Mouse (Mus musculus) myocyte (in vitro differentiated cells): ENCODE data around the gene Uts2r.

Experiments
- CEBPB ChIP-seq: IDR thresholded peaks from 2 replicates; pipeline ENCODE4 v1.6.1; 2011; ENCODE audit warnings: mild to moderate bottlenecking, moderate library complexity; ENCODE audit not compliant: poor library complexity, insufficient read depth, severe bottlenecking
- MYOG ChIP-seq, 3 experiments: IDR thresholded peaks; one replicate each; pipeline ENCODE4 v1.6.1; 2011; ENCODE audit warnings: control low read depth in 2 of 3, low read depth in 2 of 3, mild to moderate bottlenecking in 2 of 3; ENCODE audit not compliant: insufficient read length in 2 of 3, control insufficient read depth in 1 of 3, insufficient read depth in 1 of 3
- POLR2A ChIP-seq: IDR thresholded peaks from one replicate; pipeline ENCODE4 v1.6.1; 2011; ENCODE audit warnings: low read depth, mild to moderate bottlenecking, control low read depth, moderate library complexity; ENCODE audit not compliant: insufficient read length
- POLR2AphosphoS2 ChIP-seq: IDR thresholded peaks from one replicate; pipeline ENCODE4 v1.6.1; 2011; ENCODE audit warnings: low read depth, control low read depth; ENCODE audit not compliant: insufficient read length
- SRF ChIP-seq: IDR thresholded peaks from one replicate; pipeline ENCODE4 v1.6.1; 2011; ENCODE audit warnings: low read depth; ENCODE audit not compliant: control insufficient read depth, insufficient read length
- USF1 ChIP-seq: IDR thresholded peaks from one replicate; pipeline ENCODE4 v1.6.1; 2011; ENCODE audit warnings: low read depth, mild to moderate bottlenecking, control low read depth, moderate library complexity

GRCm38 (mm10) chr11:121189681-121190080 lies 29.6 kb downstream of the Uts2r start:
- TF ChIP-seq POLR2A (no peak), POLR2AphosphoS2 (no peak), CEBPB (no peak), USF1 (no peak), MYOG (IDR thresholded peaks at IDR 0.05; ENCODE audit: control insufficient read depth in 1 of 3, insufficient read depth in 1 of 3, insufficient read length in 2 of 3, low read depth in 2 of 3) (no peak), SRF (no peak)
